Mouse (Mus musculus) CD8-positive naive resting alpha-beta T cell, adult 2 months (primary cell): ENCODE measurements around the gene Casp14.

Experiments used
- DNase-seq, 2 experiments: peaks; one replicate each; pipeline ENCODE4 v3.0.0; 2022; ENCODE audit warnings: low read depth in 2 of 2, low spot score in 2 of 2

Gene Casp14

DNA sequence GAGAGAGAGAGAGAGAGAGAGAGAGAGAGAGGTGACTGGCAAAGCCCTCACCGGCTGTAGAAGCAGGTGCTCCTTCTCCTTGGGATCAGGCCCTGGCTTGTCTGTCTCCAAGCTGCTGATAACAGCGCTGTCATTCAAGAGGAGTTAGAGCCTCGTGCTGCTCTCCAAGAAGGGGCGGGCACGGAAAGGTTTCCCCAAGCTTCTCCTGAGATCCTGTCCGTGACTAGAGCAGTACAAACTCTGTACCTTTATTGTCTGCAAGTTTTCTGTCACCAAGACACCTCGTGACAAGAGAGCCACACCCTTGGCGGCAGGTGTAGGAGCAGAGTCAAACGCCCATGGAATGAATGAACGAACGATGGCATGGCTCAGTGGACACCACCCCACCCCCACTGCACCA lies at the start of gene Casp14:
TSS of gene Casp14 (minus strand) at position 239 of the 400 bp plus-strand sequence.
- no peak for DNase-seq

GRCm38 (mm10) chr10:78765570-78765969 lies 47.5 kb upstream of the Casp14 start:
- no peak for DNase-seq

DNA sequence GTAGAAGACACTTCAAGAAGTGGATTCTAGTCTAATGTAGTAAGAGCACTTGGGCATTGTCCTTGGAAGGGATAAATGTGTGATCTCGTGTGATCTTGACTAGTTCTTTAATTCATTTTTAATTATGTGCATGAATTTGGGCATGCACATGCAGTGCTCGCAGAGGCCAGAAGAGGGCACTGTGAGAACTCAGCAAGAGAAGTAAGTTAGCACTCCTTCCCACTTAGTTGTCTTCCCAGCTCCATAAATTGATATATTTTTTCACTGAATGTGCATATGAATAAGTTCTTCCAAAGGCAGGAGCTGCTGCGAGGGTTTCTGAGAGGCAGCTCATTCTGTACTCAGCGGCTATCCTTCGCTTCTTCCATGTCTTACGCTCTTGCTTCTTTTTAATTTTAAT lies 37.9 kb upstream of the Casp14 start:
- no peak for DNase-seq

DNA sequence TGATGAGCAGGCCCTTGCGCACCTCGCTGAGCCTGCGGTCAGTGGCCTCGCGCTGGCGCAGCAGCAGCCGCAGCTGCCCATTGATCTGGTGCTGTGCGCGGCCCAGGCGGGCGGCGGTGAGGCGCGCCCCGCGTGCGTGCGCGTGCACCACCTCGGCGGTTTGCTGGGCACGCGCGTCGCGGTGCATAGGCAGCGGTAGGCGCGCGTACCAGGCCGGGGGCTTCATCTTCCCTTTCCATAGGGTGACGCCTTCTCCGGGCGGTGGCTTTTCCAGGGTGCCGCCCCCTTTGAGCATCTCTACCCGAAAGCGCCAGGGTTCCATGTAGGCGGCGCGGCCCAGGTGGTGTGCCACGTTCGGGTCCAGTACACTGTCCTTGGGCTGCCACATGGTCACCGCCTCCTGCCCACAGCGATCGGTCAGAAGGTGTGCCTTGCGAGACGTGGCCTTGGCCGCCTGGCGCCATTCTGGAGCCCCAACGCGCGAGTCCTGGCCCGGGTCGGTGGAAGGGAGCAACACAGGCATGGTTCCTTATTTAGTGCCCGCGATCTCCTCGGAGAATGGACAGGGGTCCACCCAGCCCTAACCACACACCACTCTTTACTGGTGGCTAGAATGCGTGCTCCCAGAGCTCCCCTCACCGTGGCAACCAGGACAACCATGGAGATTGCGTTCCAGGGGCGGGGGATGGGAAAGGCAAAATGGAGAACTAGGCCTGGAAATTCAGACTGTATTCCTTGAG lies 34.5 kb upstream of the Casp14 start, which contains the start of gene Ccdc105:
TSS of gene Ccdc105 (minus strand) at position 614 of the 740 bp plus-strand sequence.
- DNase-seq, result no peak

GRCm38 (mm10) chr10:78748946-78749345 lies 30.9 kb upstream of the Casp14 start:
- DNase-seq, result no peak

DNA sequence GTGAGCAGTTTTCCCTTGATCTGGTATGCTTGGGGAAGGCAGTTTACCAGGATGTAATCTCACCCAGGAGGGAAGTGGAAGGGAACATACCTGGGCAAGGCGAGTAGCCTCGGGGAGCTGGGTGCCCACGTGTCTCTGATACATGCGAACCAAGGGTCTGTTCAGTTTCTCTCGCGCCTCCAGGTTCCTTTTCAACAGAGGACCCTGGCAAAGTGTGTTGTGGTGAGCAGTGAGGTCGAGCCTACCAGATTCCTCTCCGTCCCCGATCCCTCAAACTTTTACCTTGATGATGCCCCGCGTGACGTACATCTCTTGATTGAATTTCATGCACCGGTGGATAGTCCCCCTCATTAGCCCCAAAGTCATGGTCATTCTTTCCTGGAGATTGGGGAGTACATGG lies 30.1 kb upstream of the Casp14 start:
- DNase-seq, result no peak

GRCm38 (mm10) chr10:78747035-78747721 lies 29.1 kb upstream of the Casp14 start:
- no peak for DNase-seq

GRCm38 (mm10) chr10:78745453-78746232 lies 27.5 kb upstream of the Casp14 start:
- DNase-seq, result no peak

GRCm38 (mm10) chr10:78743721-78744120 lies 25.6 kb upstream of the Casp14 start:
- no peak for DNase-seq

DNA sequence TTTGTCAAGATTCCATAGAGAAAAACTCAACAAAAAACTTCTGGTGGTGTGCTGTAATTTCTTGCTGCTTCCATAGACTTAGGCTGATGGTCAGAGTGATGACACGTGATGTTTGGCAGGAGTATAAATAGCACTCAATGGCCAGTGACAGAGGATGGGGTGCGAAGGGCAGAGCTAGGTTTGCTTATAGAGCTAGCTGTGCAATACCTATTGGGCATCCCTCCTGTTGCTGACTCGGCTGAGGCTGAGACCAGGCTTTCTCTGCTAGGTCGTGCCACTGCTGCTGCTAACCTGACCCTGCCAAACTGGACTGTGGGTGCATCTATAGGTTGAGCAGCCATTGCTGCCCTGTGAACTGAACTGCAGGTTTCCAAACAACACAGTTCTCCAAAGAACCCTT lies 21.7 kb upstream of the Casp14 start:
- DNase-seq, result no peak

- no peak for DNase-seq
Observed at GRCm38 (mm10) chr10:78727876-78728275, 9.8 kb upstream of the Casp14 start.

GRCm38 (mm10) chr10:78727035-78727434 lies 8.9 kb upstream of the Casp14 start:
- no peak for DNase-seq

- DNase-seq, result no peak
Observed at GRCm38 (mm10) chr10:78723416-78723815, 5.3 kb upstream of the Casp14 start.

- no peak for DNase-seq
Observed at GRCm38 (mm10) chr10:78722654-78723053, 4.6 kb upstream of the Casp14 start.

DNA sequence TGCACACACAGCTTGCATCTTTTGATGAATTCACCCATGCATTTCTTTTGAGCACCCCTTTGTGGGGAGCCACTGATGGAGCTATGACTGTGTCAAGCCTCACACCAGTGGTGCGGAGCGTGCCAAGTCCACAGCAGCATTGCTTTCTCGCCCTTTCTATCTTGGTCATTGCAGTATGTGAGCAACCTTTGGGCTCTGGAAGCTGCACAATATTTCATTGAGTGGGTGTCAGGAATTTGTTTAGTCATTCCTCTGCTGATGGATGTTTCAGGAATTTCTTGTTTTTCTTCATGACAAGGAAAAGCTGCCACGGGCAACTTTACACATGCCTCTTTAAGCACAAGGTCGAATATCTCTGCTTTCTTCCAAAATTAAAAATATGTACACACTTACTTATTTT lies 3.9 kb upstream of the Casp14 start:
- no peak for DNase-seq

DNA sequence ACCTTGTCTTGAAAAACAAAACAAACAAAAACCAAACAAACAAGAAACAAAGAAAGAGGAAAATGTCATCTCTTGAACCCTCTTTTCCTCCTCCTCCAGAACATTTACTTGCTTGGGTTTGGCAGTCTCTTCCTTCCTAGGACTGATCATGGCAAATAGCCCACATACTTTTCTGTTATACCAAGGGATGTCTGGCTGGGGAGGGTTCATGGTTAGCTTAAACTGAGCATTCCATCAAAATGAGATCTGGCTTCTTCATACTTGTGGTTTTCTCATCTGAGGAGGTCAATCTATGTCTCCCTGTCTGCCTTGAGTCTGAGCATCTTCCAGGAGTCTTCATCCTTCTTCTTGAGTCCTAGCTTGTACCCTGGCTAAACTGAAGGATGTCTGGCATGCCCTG lies 1.9 kb downstream of the Casp14 start:
- DNase-seq, result no peak

DNA sequence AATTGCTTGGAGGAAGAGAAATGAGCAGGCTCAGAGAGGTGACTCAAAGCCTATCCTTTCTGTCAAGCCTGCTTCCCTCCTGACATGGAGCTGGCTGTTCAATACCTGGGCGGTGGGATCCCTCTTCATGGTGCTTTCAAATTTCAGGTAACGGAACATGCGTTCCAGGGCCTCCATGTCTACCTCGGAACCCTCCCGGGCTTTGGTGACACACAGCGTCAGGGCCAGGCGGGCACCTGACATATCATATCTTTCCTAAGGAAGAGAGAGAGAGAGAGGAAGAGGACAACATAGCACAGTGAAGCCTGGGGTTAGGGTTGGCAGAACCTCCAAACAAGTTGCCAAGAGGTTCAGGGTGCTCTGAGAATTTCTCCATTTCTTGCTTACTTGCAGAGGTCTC lies 2.9 kb downstream of the Casp14 start:
- no peak for DNase-seq

DNA sequence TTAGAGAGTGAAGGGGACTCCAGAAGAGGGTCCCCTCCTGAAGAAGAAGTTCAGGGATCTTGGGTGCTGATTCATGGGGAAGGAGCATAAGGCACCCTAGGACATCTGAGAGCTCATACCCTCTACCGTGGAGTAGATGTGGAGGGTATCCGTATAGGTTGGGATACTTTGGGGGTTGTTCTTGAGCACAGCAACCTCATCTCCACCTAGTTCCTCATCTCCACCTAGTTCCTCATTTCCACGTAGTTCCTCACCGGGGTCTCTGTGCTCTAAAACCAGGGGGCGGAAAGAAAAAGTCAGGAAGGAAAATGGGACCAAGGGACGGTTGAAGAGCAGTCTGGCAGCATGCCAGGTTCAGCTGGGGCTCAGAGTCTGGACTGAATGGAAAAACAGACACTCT lies 4.0 kb downstream of the Casp14 start:
- no peak for DNase-seq

GRCm38 (mm10) chr10:78710706-78711105 lies 7.4 kb downstream of the Casp14 start:
- no peak for DNase-seq

DNA sequence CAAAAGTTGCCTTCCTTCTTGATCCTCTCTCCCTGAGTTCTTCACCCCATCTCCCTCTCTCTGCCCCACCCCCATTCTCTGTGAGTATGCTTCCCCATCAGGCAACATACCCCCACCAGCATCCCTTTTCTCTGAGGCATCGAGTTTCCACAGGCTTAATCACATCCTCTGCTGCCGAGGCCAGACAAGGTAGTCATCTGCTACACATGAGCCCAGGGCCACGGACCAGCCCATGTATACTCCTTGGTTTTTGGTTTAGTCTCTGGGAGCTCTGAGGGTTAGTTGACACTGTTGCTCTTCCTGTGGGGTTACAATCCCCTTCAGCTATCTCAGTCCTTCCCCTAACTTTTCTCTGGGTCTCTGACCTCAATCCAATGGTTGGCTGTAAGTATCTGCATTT lies 17.2 kb downstream of the Casp14 start:
- DNase-seq, result no peak

GRCm38 (mm10) chr10:78689973-78690372 lies 28.1 kb downstream of the Casp14 start:
- DNase-seq, result no peak
